Mouse (Mus musculus) neural tube, embryonic 15.5 days (tissue): Measurements from ENCODE around the gene Tmem156. TPM values are rescaled to one million over a fixed set of nuclear protein-coding genes. Genes with fewer than 3 reads are reported as not detected.

Experiments
- ATAC-seq: fragments of 200-750 bp; cut with Nextera tagmentation; 2 replicates; pipeline ENCODE4 v1.8.0; 2017; ENCODE audit warnings: mild to moderate bottlenecking, moderate TSS enrichment, moderate library complexity; ENCODE audit not compliant: low FRiP score
- H3K27ac ChIP-seq: fragments of 300-500 bp; sonication (generic); replicated peaks from 2 replicates; pipeline ENCODE4 v1.5.1; 2015; ENCODE audit warnings: mild to moderate bottlenecking, inconsistent platforms
- H3K27me3 ChIP-seq: fragments of 300-500 bp; sonication (generic); replicated peaks from 2 replicates; pipeline ENCODE4 v1.6.1; 2015; ENCODE audit warnings: inconsistent platforms
- H3K36me3 ChIP-seq: fragments of 300-500 bp; sonication (generic); 2 replicates; pipeline ENCODE4 v1.6.1; 2015; ENCODE audit warnings: inconsistent platforms
- H3K4me1 ChIP-seq: fragments of 300-500 bp; sonication (generic); 2 replicates; pipeline ENCODE4 v1.6.1; 2015; ENCODE audit warnings: inconsistent platforms
- H3K4me2 ChIP-seq: fragments of 300-500 bp; sonication (generic); 2 replicates; pipeline ENCODE4 v1.6.1; 2015; ENCODE audit warnings: inconsistent platforms, mild to moderate bottlenecking, moderate library complexity
- H3K4me3 ChIP-seq: fragments of 300-500 bp; sonication (generic); replicated peaks from 2 replicates; pipeline ENCODE4 v1.5.1; 2015; ENCODE audit warnings: mild to moderate bottlenecking, inconsistent platforms
- H3K9ac ChIP-seq: fragments of 300-500 bp; sonication (generic); replicated peaks from 2 replicates; pipeline ENCODE4 v1.6.1; 2015; ENCODE audit warnings: mild to moderate bottlenecking, inconsistent platforms
- H3K9me3 ChIP-seq: fragments of 300-500 bp; sonication (generic); replicated peaks from 2 replicates; pipeline ENCODE4 v1.6.1; 2016; ENCODE audit warnings: inconsistent platforms
- WGBS: fragments of 180-500 bp; shearing (Covaris S2); methylation state at CpG from one replicate; pipeline ENCODE4 v1.1.7; 2015; ENCODE audit warnings: mixed read lengths; 5-methylcytosine and 5-hydroxymethylcytosine counted together
- polyA plus RNA-seq: library from polyadenylated mRNA; unstranded; fragments of >200 nt; fragmentation: Nextera tagmentation; extraction: Ambion mirVana; gene quantifications from 2 replicates; pipeline ENCODE4 v1.2.1, GENCODE M21; 2015

Gene Tmem156
- polyA plus RNA-seq, 1 experiment from 2014 or later = not detected

GRCm38 (mm10) chr5:65019109-65019508 is 72.8 kb downstream of the Tmem156 start:
- H3K4me3 ChIP-seq = no peak overlapping the region
- no peaks in the 10 kb centered on the region for H3K36me3 ChIP-seq
- H3K4me1 ChIP-seq = peaks cover 10% of the 10 kb centered on the region
- H3K27ac ChIP-seq = no peak overlapping the region
- no peak overlapping the region for H3K9ac ChIP-seq
- no peaks in the 10 kb centered on the region for H3K27me3 ChIP-seq
- no peak for ATAC-seq
- no peak overlapping the region for H3K4me2 ChIP-seq
- WGBS = 84% methylated on average over 8 of the region's 8 CpGs
- no peaks in the 10 kb centered on the region for H3K9me3 ChIP-seq

GRCm38 (mm10) chr5:65015508-65015907 is 76.4 kb downstream of the Tmem156 start:
- Histone ChIP-seq H3K4me1 (peaks cover 10% of the 10 kb centered on the region), H3K9me3 (no peaks in the 10 kb centered on the region), H3K27ac (no peak overlapping the region), H3K4me3 (no peak overlapping the region), H3K9ac (no peak overlapping the region), H3K36me3 (no peaks in the 10 kb centered on the region), H3K4me2 (no peak overlapping the region), H3K27me3 (no peaks in the 10 kb centered on the region)
- WGBS = 88% methylated on average over 3 of the region's 3 CpGs
- no peak for ATAC-seq

- WGBS = 32% methylated on average over 7 of the region's 7 CpGs
- H3K36me3 ChIP-seq = no peaks in the 10 kb centered on the region
- no peak overlapping the region for H3K27ac ChIP-seq
- no peak overlapping the region for H3K4me3 ChIP-seq
- no peaks in the 10 kb centered on the region for H3K4me1 ChIP-seq
- no peaks in the 10 kb centered on the region for H3K9me3 ChIP-seq
- no peak for ATAC-seq
- no peaks in the 10 kb centered on the region for H3K27me3 ChIP-seq
- H3K4me2 ChIP-seq = no peak overlapping the region
- no peak overlapping the region for H3K9ac ChIP-seq
Observed at GRCm38 (mm10) chr5:65011901-65012573, 79.9 kb downstream of the Tmem156 start.

- Histone ChIP-seq H3K9me3 (no peaks in the 10 kb centered on the region), H3K27me3 (no peaks in the 10 kb centered on the region), H3K4me3 (no peak overlapping the region), H3K27ac (no peak overlapping the region; the same call in 1 of the 2 replicates), H3K36me3 (no peaks in the 10 kb centered on the region), H3K4me1 (peaks cover 12% of the 10 kb centered on the region), H3K9ac (no peak overlapping the region), H3K4me2 (no peak overlapping the region)
- ATAC-seq = no peak
- WGBS = 39% methylated on average over 4 of the region's 4 CpGs
Observed at GRCm38 (mm10) chr5:65006011-65006491, 85.9 kb downstream of the Tmem156 start.

GRCm38 (mm10) chr5:65005251-65005650 is 86.7 kb downstream of the Tmem156 start:
- Histone ChIP-seq H3K27me3 (no peaks in the 10 kb centered on the region), H3K9me3 (no peaks in the 10 kb centered on the region), H3K9ac (no peak overlapping the region), H3K36me3 (no peaks in the 10 kb centered on the region), H3K4me3 (no peak overlapping the region), H3K4me1 (peaks cover 12% of the 10 kb centered on the region), H3K27ac (no peak overlapping the region), H3K4me2 (no peak overlapping the region)
- WGBS = 93% methylated on average over 4 of the region's 4 CpGs
- no peak for ATAC-seq

Other genes with a start within 250 kb of the Tmem156 start
- 0.52 and 1.00 TPM in 2 replicates for gene Tlr1, start 158.6 kb downstream of the Tmem156 start, polyA plus RNA-seq
- 0.26 and 0.66 TPM in 2 replicates for gene Tlr6, start 132.0 kb downstream of the Tmem156 start, polyA plus RNA-seq
- 10.9 and 15.0 TPM in 2 replicates for gene Fam114a1, start 122.1 kb downstream of the Tmem156 start, polyA plus RNA-seq
- gene Klhl5, start 15.4 kb upstream of the Tmem156 start, polyA plus RNA-seq = 50.2 and 52.0 TPM in 2 replicates
- 10.3 and 10.7 TPM in 2 replicates for gene Wdr19, start 107.6 kb upstream of the Tmem156 start, polyA plus RNA-seq
- gene Rfc1, start 243.5 kb upstream of the Tmem156 start, polyA plus RNA-seq = 28.9 and 41.9 TPM in 2 replicates